Mouse (Mus musculus) heart, embryonic 12.5 days (tissue): ENCODE results near the gene Taf1b. TPM values are rescaled to one million over a fixed set of nuclear protein-coding genes. Genes with fewer than 3 reads are reported as not detected.
"Not testable (repeated sequence)": the region's sequence is repeated elsewhere in the genome, so short reads cannot be mapped to it uniquely, and the experiment has no call there.

Source experiments
- ATAC-seq: fragments of 200-750 bp; cut with Nextera tagmentation; 2 replicates; pipeline ENCODE4 v1.8.0; 2017; ENCODE audit warnings: moderate TSS enrichment, moderate library complexity; ENCODE audit not compliant: insufficient number of reproducible peaks, low FRiP score
- H3K27ac ChIP-seq: fragments of 300-500 bp; sonication (generic); 2 replicates; pipeline ENCODE4 v1.5.1; 2016; ENCODE audit warnings: mild to moderate bottlenecking, moderate library complexity; ENCODE audit not compliant: poor library complexity, severe bottlenecking
- H3K27me3 ChIP-seq: fragments of 300-500 bp; sonication (generic); replicated peaks from 2 replicates; pipeline ENCODE4 v1.6.1; 2016; ENCODE audit warnings: mild to moderate bottlenecking, moderate library complexity
- H3K36me3 ChIP-seq: fragments of 300-500 bp; sonication (generic); 2 replicates; pipeline ENCODE4 v1.6.1; 2016; ENCODE audit warnings: mild to moderate bottlenecking, moderate library complexity
- H3K4me1 ChIP-seq: fragments of 300-500 bp; sonication (generic); replicated peaks from 2 replicates; pipeline ENCODE4 v1.6.1; 2016; ENCODE audit warnings: mild to moderate bottlenecking
- H3K4me2 ChIP-seq: fragments of 300-500 bp; sonication (generic); 2 replicates; pipeline ENCODE4 v1.6.1; 2016; ENCODE audit warnings: mild to moderate bottlenecking, moderate library complexity
- H3K4me3 ChIP-seq: fragments of 300-500 bp; sonication (generic); 2 replicates; pipeline ENCODE4 v1.5.1; 2016; ENCODE audit warnings: mild to moderate bottlenecking
- H3K9ac ChIP-seq: fragments of 300-500 bp; sonication (generic); 2 replicates; pipeline ENCODE4 v1.6.1; 2016; ENCODE audit warnings: mild to moderate bottlenecking, moderate library complexity
- H3K9me3 ChIP-seq: fragments of 300-500 bp; sonication (generic); replicated peaks from 2 replicates; pipeline ENCODE4 v1.6.1; 2016; ENCODE audit warnings: mild to moderate bottlenecking, moderate library complexity
- WGBS: fragments of 180-500 bp; shearing (Covaris S2); methylation state at CpG from one replicate; pipeline ENCODE4 v1.1.7; 2016; 5-methylcytosine and 5-hydroxymethylcytosine counted together
- polyA plus RNA-seq: library from polyadenylated mRNA; unstranded; fragments of >200 nt; fragmentation: Nextera tagmentation; extraction: Ambion mirVana; gene quantifications from 2 replicates; pipeline ENCODE4 v1.2.1, GENCODE M21; 2016

The Taf1b gene
- polyA plus RNA-seq, 1 experiment from 2014 or later, result 25.4 TPM

DNA sequence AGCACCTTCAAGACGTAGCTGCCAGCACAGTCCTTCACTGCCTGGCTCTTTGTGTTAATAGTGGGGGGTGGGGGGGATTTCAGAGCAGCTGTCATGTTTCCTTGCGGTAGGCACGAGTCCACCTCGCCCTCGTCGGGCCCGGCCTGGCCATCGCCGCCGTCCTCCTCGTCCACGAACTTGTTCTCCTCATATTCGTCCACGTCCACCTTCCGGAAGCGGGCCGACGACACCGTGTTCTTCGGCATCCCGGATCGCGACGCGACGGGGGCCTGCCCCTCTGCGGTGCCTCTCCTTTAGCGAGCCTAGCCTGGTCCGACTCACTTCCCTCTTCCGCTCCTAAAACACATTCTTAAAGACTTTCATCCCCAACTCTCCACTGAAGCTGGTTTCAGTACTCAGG is 4.7 kb upstream of the Taf1b start:
- no peak for ATAC-seq
- Histone ChIP-seq H3K27me3 (no peaks in the 10 kb centered on the region), H3K9me3 (no peaks in the 10 kb centered on the region), H3K27ac (no peak overlapping the region), H3K4me1 (peaks cover 4% of the 10 kb centered on the region; the same call in 1 of the 2 replicates), H3K4me3 (peak overlapping the region; percentile 31; the same call in 1 of the 2 replicates), H3K9ac (no peak overlapping the region), H3K36me3 (no peaks in the 10 kb centered on the region), H3K4me2 (peak overlapping the region; percentile 63)
- 56% methylated on average over 30 of the region's 30 CpGs for WGBS

DNA sequence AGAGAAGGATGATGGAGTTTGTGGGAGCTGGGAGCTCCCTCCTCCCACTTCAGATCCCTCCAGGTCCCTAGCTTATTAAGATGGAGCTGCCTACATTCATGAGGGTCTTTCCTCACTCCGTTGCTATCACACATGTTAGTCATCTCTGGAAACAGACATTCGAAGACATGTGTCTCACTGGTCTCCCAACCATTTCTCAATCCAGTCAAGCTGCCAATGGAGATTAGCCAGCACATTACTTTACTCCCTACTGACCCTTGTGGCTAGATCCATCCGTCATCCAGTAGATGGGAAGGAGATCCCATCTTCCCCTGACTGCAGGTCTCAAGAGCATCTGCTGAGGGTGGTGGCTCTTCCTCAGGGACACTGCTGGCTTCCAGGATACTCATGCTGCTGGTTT is 3.4 kb upstream of the Taf1b start:
- not testable (repeated sequence) for H3K4me1 ChIP-seq, H3K27me3 ChIP-seq, H3K27ac ChIP-seq, H3K4me3 ChIP-seq, H3K36me3 ChIP-seq, H3K4me2 ChIP-seq, H3K9ac ChIP-seq, ATAC-seq, H3K9me3 ChIP-seq
- WGBS, result 67% methylated on average over 3 of the region's 3 CpGs

DNA sequence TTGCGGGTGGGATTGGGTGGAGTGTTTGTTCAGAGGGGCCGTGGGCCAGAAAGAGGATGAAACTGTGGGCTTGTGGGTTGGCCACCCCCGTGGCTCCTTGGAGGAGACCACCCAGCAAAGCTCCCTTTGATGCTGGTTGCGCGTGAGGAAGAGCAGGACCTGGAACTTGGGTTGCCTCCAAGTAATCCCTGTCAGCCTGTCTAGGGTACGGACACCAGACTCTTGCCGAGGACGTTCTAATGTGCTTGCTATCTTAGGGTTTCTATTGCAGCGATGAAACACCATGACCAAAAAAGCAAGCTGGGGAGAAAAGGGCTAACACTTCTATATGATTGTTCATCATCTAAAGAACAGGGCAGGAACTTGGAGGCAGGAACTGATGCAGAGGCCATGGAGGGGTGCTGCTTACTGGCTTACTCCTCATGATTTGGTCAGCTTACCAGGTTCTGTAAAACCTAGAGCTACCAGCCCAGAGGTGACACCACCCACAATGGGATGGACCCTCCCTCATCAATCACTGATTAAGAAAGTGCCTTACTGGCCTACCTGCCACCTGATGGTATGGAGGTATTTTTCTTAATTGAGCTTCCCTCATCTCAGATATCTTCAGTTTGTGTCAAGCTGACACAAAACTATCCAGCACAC is 804 bp downstream of the Taf1b start:
- H3K27ac ChIP-seq, result peak overlapping the region; percentile 83

DNA sequence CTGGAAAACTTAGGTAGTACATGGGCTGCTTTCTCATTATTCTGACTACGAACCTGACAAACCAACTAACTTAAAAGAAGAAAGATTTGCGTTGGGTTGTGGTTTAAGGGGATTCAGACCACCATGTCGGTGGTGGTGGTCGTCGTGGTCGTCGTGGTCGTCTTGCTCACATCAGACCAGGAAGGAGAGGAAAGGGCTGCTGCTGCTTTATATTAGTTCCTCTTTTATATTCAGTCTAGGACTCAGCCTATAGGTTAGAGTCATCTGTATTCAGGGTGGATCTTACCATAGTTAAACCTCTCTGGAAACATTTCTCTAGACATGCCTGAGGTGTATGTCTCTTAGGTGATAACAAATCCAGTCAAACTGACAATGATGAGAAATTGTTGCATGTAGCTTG is 19.0 kb downstream of the Taf1b start:
- Histone ChIP-seq H3K4me3 (no peak overlapping the region), H3K27me3 (no peaks in the 10 kb centered on the region), H3K9ac (no peak overlapping the region), H3K9me3 (no peaks in the 10 kb centered on the region), H3K4me1 (peaks cover 4% of the 10 kb centered on the region; the same call in 1 of the 2 replicates), H3K36me3 (peaks cover 60% of the 10 kb centered on the region), H3K4me2 (no peak overlapping the region), H3K27ac (no peak overlapping the region)
- no peak for ATAC-seq
- 86% methylated on average over 8 of the region's 8 CpGs for WGBS

More for the DNA sequence above, 804 bp downstream of the Taf1b start:
- H3K9me3 ChIP-seq, H3K27me3 ChIP-seq, H3K36me3 ChIP-seq, H3K4me1 ChIP-seq: not testable (repeated sequence)
- Histone ChIP-seq H3K4me3 (peak overlapping the region; percentile 86), H3K9ac (peak overlapping the region; percentile 80), H3K4me2 (peak overlapping the region; percentile 73)
- 3% methylated on average over 9 of the region's 9 CpGs for WGBS
- ATAC-seq, result peak; percentile 37; the same call in 1 of the 2 replicates

DNA sequence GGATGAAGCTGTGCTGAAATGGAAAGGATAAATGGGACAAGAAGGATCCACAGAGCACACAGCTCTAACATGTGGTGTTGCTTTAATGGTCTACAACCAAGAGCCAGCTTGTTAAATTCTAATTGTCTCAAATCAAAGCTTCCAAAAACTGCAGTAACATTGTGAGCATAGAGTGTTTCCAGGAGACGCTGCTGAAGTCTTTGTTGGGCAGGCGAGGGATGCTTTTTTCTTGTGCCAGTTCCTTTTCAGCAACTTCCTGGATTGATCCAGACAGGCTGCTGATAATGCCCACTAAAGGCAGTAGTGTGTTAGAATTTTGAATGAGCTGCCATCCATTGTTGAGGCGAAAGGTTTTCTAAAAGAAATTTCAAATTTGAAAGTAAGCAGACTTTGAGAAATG is 22.9 kb downstream of the Taf1b start:
- no peaks in the 10 kb centered on the region for H3K27me3 ChIP-seq
- H3K36me3 ChIP-seq, result peaks cover 37% of the 10 kb centered on the region
- no peaks in the 10 kb centered on the region for H3K9me3 ChIP-seq
- H3K4me2 ChIP-seq, result no peak overlapping the region
- 78% methylated on average over 3 of the region's 3 CpGs for WGBS
- ATAC-seq, result no peak
- H3K4me1 ChIP-seq, result peaks cover 4% of the 10 kb centered on the region; the same call in 1 of the 2 replicates
- no peak overlapping the region for H3K9ac ChIP-seq
- no peak overlapping the region for H3K27ac ChIP-seq
- no peak overlapping the region for H3K4me3 ChIP-seq

DNA sequence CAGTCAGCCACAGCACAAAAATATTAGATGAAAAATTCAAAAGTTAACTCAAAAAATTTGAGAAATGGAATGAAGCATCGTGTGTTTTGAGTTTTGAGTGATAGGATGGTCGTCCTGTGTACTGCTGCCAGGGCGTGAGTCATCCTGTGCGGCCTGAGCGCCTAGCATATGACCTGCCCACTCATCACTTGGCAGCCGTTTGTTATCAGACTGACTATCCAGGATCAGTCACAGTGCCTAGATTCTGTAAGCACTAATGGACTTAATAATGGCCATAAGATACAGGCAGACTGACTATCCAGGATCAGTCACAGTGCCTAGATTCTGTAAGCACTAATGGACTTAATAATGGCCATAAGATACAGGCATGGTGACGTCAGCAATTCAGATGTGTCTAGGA is 26.9 kb downstream of the Taf1b start:
- not testable (repeated sequence) for H3K27me3 ChIP-seq, H3K9me3 ChIP-seq, H3K9ac ChIP-seq, ATAC-seq, H3K4me2 ChIP-seq, H3K4me3 ChIP-seq, H3K4me1 ChIP-seq, H3K27ac ChIP-seq
- peaks cover 19% of the 10 kb centered on the region for H3K36me3 ChIP-seq
- 67% methylated on average over 7 of the region's 7 CpGs for WGBS

DNA sequence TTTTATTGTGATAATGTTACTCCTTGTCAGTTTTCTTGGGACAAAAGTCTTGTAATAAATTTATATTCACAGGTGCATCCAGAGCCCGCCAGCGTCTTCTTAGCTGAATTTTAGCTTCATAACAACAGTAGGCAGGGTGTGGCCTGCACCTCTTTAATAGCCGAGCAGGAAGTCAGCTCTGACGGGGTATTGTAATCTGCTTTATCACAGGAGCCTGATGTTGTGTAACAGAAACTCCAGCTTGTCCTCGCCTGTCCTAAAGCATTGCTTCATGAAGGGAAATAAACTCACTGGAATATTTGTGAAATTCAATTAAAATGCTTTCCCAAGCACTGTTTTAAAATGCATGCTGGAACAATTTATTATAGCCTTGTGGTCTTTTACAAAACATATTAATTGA is 38.2 kb downstream of the Taf1b start:
- no peak overlapping the region for H3K27ac ChIP-seq
- H3K4me2 ChIP-seq, result no peak overlapping the region
- peaks cover 11% of the 10 kb centered on the region for H3K36me3 ChIP-seq
- H3K27me3 ChIP-seq, result no peaks in the 10 kb centered on the region
- H3K4me3 ChIP-seq, result no peak overlapping the region
- H3K9me3 ChIP-seq, result no peaks in the 10 kb centered on the region
- H3K4me1 ChIP-seq, result peaks cover 6% of the 10 kb centered on the region; the same call in 1 of the 2 replicates
- H3K9ac ChIP-seq, result no peak overlapping the region
- no peak for ATAC-seq
- WGBS, result 53% methylated on average over 5 of the region's 5 CpGs

DNA sequence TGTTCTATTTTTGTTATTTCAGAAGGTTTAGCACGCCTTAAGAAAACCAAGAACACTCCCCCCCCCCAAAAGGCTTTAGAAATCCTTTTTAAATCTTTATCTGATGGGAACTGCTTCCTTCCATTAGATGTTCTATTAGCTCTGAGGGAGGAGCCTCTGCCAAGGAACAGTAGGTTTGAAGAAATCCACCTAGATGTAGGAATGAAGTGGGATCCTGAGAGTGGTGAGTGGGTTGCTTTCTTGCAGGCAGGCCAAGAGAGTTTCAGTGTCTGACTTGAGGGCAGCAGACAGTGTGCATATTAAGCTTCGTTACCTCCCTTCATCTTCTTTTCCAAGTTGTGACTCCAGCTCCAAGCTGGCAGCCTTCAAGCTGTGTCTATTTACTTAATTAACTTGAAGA is 39.0 kb downstream of the Taf1b start:
- no peak for ATAC-seq
- Histone ChIP-seq H3K36me3 (peaks cover 6% of the 10 kb centered on the region), H3K9me3 (no peaks in the 10 kb centered on the region), H3K4me1 (peaks cover 6% of the 10 kb centered on the region; the same call in 1 of the 2 replicates), H3K4me2 (no peak overlapping the region), H3K4me3 (no peak overlapping the region), H3K27ac (no peak overlapping the region), H3K27me3 (no peaks in the 10 kb centered on the region), H3K9ac (no peak overlapping the region)
- 75% methylated on average over 2 of the region's 2 CpGs for WGBS

DNA sequence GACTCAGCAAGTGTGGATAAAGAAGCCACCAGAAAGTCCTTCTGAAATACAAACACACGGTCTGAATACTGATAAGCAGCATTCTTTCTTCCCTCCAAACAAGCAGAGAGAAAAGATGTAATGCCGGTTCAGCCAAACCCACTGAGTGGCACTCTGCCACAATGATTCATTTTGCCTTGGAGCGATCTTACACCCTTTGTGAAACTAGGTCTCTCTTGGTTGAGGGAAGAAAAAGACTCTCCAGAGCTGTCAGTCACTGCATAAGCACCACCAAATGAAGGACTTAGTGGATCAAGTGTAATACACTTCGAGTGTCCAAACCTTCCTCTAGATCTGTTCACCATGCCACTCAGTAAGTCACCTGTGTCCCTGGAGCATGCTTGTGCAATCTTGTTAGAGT is 39.8 kb downstream of the Taf1b start:
- H3K36me3 ChIP-seq, result peaks cover 3% of the 10 kb centered on the region
- H3K4me3 ChIP-seq, result no peak overlapping the region
- no peaks in the 10 kb centered on the region for H3K9me3 ChIP-seq
- no peak overlapping the region for H3K4me2 ChIP-seq
- H3K9ac ChIP-seq, result no peak overlapping the region
- no peak for ATAC-seq
- H3K27me3 ChIP-seq, result no peaks in the 10 kb centered on the region
- WGBS, result 53% methylated on average over 4 of the region's 4 CpGs
- peaks cover 6% of the 10 kb centered on the region; the same call in 1 of the 2 replicates for H3K4me1 ChIP-seq
- no peak overlapping the region for H3K27ac ChIP-seq

DNA sequence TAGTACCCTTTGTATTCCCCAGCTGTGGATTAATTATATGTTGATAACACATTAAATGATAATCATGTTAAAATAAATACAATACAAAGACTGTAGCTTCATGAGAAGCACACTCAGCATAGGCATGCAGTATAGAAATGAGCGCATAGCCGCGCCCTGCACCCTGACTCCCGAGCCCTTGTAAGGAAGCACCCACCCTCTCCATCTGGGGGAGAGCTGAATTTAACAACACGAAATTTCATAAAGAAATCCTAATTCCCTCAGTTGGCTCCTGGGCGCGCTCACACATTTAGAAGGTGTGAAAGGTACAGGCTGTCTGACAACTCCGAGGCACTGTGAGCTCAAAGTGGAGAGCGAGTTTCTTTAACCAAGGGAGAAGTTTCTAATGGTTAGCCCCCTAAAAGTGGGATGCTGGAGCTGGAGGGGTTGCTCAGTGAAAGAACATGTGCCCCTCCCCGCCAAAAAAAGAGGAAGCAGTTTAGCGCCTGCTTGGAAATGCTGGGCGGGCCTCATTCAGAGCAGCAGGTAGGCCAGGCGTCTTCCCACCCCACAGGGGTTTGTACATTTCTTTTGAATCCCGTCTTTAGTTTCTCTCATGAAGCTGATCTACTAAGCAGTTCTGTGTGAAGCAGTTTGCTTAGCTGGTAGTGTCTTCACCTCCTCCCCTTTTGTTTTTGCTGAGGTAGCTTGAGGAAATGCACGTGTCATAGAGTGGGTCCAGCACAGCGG is 43.4 kb downstream of the Taf1b start:
- Histone ChIP-seq H3K4me3 (no peak overlapping the region), H3K36me3 (peaks cover 13% of the 10 kb centered on the region)
- ATAC-seq, result no peak

DNA sequence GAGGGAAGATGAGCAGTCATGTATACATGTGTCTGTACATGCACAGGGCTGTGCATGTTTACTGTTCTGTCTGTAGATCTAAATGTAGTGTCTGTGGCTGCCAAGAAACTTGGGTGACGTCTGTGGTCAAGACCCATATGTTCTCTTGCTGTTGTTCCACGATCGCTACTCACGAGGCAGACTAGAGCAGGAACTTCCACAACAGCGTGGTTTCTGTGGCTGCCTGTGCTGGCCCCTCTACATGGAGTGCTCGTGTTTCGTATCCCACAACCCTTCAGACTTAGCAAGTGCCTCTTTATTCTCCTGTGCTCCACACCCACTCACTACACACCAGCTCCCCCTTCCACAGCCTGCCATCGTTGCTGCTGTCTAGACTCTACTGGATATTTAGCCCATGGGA is 49.5 kb downstream of the Taf1b start:
- Histone ChIP-seq H3K9ac (no peak overlapping the region), H3K4me1 (peaks cover 20% of the 10 kb centered on the region)
- ATAC-seq, result no peak

More for the DNA sequence above, 43.4 kb downstream of the Taf1b start:
- no peak overlapping the region for H3K27ac ChIP-seq
- H3K9ac ChIP-seq, result no peak overlapping the region
- WGBS, result 79% methylated on average over 16 of the region's 16 CpGs
- H3K4me1 ChIP-seq, result 0 out of 2 replicates have a peak, but pooled peaks cover 3% of the 10 kb centered on the region
- no peaks in the 10 kb centered on the region for H3K9me3 ChIP-seq
- H3K4me2 ChIP-seq, result no peak overlapping the region
- no peaks in the 10 kb centered on the region for H3K27me3 ChIP-seq

More for the DNA sequence above, 49.5 kb downstream of the Taf1b start:
- Histone ChIP-seq H3K36me3 (peaks cover 43% of the 10 kb centered on the region), H3K9me3 (no peaks in the 10 kb centered on the region), H3K27ac (no peak overlapping the region), H3K4me3 (no peak overlapping the region), H3K4me2 (no peak overlapping the region), H3K27me3 (no peaks in the 10 kb centered on the region)
- WGBS, result 88% methylated on average over 8 of the region's 8 CpGs
